Comparison of ENCODE assay signal across 24 mouse cellular contexts in genomic region chr12:54499963-54500362, GRCm38 (mm10).
"Had no signal": no experiment of that assay in that cellular context is flagged by ENCODE, and none has a peak within 500 bp of the region (broad histone marks: within the 10 kb centered on the region; RNA-seq: fewer than 3 reads in every experiment).

No protein-coding gene starts in this region.

- ATAC-seq: forebrain, embryonic 16.5 days; hindbrain, embryonic 16.5 days; inflammation-experienced regulatory T-cells, adult 6 months; intestine, embryonic 15.5 days; intestine, postnatal 0 days had no signal

- H3K27ac ChIP-seq: heart, embryonic 13.5 days; hindbrain, embryonic 10.5 days; hindbrain, embryonic 12.5 days; hindbrain, embryonic 14.5 days; intestine, embryonic 15.5 days; layer of hippocampus, adult 2 months; left cerebral cortex, adult 2 months; limb, embryonic 10.5 days; limb, embryonic 12.5 days; liver, embryonic 13.5 days; liver, embryonic 15.5 days had no signal

- DNase-seq: gastrocnemius, postnatal 14 days; heart, postnatal 4 days; kidney, adult 18-20 months; kidney, adult 8-10 months; kidney, postnatal 10 days; kidney, postnatal 25 days; kidney, postnatal 4 days; liver; liver, embryonic 13.5 days had no signal

- H3K9me3 ChIP-seq: heart, embryonic 13.5 days; hindbrain, embryonic 10.5 days; hindbrain, embryonic 12.5 days; intestine, embryonic 15.5 days; limb, embryonic 10.5 days; limb, embryonic 12.5 days; liver, embryonic 13.5 days; liver, embryonic 15.5 days had no signal

- H3K4me2 ChIP-seq: heart, embryonic 13.5 days; hindbrain, embryonic 12.5 days; hindbrain, embryonic 14.5 days; intestine, embryonic 15.5 days; limb, embryonic 12.5 days; liver, embryonic 11.5 days; liver, embryonic 13.5 days; liver, embryonic 15.5 days had no signal

- H3K36me3 ChIP-seq: heart, embryonic 13.5 days; hindbrain, embryonic 10.5 days; hindbrain, embryonic 12.5 days; intestine, embryonic 15.5 days; limb, embryonic 10.5 days; limb, embryonic 12.5 days; liver, embryonic 13.5 days; liver, embryonic 15.5 days had no signal

- H3K9ac ChIP-seq: heart, embryonic 13.5 days; hindbrain, embryonic 12.5 days; hindbrain, embryonic 14.5 days; intestine, embryonic 15.5 days; limb, embryonic 12.5 days; liver, embryonic 13.5 days; liver, embryonic 15.5 days had no signal

- H3K27me3 ChIP-seq: heart, embryonic 13.5 days; hindbrain, embryonic 12.5 days; intestine, embryonic 15.5 days; limb, embryonic 12.5 days; liver, embryonic 13.5 days; liver, embryonic 15.5 days had no signal

- H3K4me3 ChIP-seq: heart, embryonic 13.5 days; hindbrain, embryonic 10.5 days; hindbrain, embryonic 12.5 days; intestine, embryonic 15.5 days; layer of hippocampus, adult 2 months; left cerebral cortex, adult 2 months; limb, embryonic 10.5 days; limb, embryonic 12.5 days; liver, embryonic 13.5 days; liver, embryonic 15.5 days had no signal

- H3K4me1 ChIP-seq: hindbrain, embryonic 10.5 days; hindbrain, embryonic 12.5 days; intestine, embryonic 15.5 days; limb, embryonic 10.5 days; limb, embryonic 12.5 days; liver, embryonic 13.5 days; liver, embryonic 15.5 days had no signal
